Mouse (Mus musculus) hindbrain, embryonic 14.5 days (tissue): ENCODE data around the gene Tspan2. TPM values are rescaled to one million over a fixed set of nuclear protein-coding genes. Genes with fewer than 3 reads are reported as not detected.

ENCODE experiments used
- ATAC-seq: fragments of 200-750 bp; cut with Nextera tagmentation; 2 replicates; pipeline ENCODE4 v1.8.0; 2017; ENCODE audit warnings: moderate number of reproducible peaks, mild to moderate bottlenecking, moderate TSS enrichment, moderate library complexity; ENCODE audit not compliant: low FRiP score
- DNase-seq: peaks from one replicate; pipeline ENCODE4 v3.0.0-alpha.2; 2015; ENCODE audit warnings: low spot score
- H3K27ac ChIP-seq: fragments of 300-500 bp; sonication (generic); 2 replicates; pipeline ENCODE4 v1.5.1; 2014; ENCODE audit warnings: mild to moderate bottlenecking, moderate library complexity
- H3K27me3 ChIP-seq: fragments of 300-500 bp; sonication (generic); 2 replicates; pipeline ENCODE4 v1.6.1; 2014; ENCODE audit warnings: mild to moderate bottlenecking, low read length, mixed read lengths; ENCODE audit not compliant: control insufficient read depth, insufficient read depth
- H3K36me3 ChIP-seq: fragments of 300-500 bp; sonication (generic); replicated peaks from 2 replicates; pipeline ENCODE4 v1.6.1; 2014; ENCODE audit not compliant: control insufficient read depth, insufficient read depth
- H3K4me1 ChIP-seq: fragments of 300-500 bp; sonication (generic); replicated peaks from 2 replicates; pipeline ENCODE4 v1.6.1; 2014; ENCODE audit warnings: antibody characterized with exemption, low read length, mixed read lengths; ENCODE audit not compliant: control insufficient read depth, insufficient read depth
- H3K4me2 ChIP-seq: fragments of 300-500 bp; sonication (generic); replicated peaks from 2 replicates; pipeline ENCODE4 v1.6.1; 2014; ENCODE audit warnings: mild to moderate bottlenecking, moderate library complexity
- H3K4me3 ChIP-seq: fragments of 300-500 bp; sonication (generic); replicated peaks from 2 replicates; pipeline ENCODE4 v1.5.1; 2014; ENCODE audit warnings: mild to moderate bottlenecking, low read length
- H3K9ac ChIP-seq: fragments of 300-500 bp; sonication (generic); 2 replicates; pipeline ENCODE4 v1.6.1; 2014
- H3K9me3 ChIP-seq: fragments of 300-500 bp; sonication (generic); 2 replicates; pipeline ENCODE4 v1.6.1; 2016; ENCODE audit warnings: low read length; ENCODE audit not compliant: control insufficient read depth
- WGBS: fragments of 180-500 bp; shearing (Covaris S2); extraction: QIAGEN DNeasy Blood & Tissue Kit; methylation state at CpG from one replicate; pipeline ENCODE4 v1.1.7; 2014; 5-methylcytosine and 5-hydroxymethylcytosine counted together
- polyA plus RNA-seq: library from polyadenylated mRNA; unstranded; fragments of >200 nt; fragmentation: Nextera tagmentation; extraction: Ambion mirVana; gene quantifications from 2 replicates; pipeline ENCODE4 v1.2.1, GENCODE M21; 2014

Tspan2 gene
- polyA plus RNA-seq, 1 experiment from 2014 or later = 15.4 TPM

- Histone ChIP-seq H3K4me1 (no peaks in the 10 kb centered on the region), H3K36me3 (no peaks in the 10 kb centered on the region), H3K27me3 (no peaks in the 10 kb centered on the region), H3K9ac (no peak overlapping the region), H3K4me2 (no peak overlapping the region), H3K27ac (no peak overlapping the region), H3K9me3 (no peaks in the 10 kb centered on the region), H3K4me3 (no peak overlapping the region)
- no peak for DNase-seq
- WGBS = 57% methylated on average over 9 of the region's 9 CpGs
- ATAC-seq = no peak
Observed at GRCm38 (mm10) chr3:102708599-102708998, 25.7 kb upstream of the Tspan2 start.

DNA sequence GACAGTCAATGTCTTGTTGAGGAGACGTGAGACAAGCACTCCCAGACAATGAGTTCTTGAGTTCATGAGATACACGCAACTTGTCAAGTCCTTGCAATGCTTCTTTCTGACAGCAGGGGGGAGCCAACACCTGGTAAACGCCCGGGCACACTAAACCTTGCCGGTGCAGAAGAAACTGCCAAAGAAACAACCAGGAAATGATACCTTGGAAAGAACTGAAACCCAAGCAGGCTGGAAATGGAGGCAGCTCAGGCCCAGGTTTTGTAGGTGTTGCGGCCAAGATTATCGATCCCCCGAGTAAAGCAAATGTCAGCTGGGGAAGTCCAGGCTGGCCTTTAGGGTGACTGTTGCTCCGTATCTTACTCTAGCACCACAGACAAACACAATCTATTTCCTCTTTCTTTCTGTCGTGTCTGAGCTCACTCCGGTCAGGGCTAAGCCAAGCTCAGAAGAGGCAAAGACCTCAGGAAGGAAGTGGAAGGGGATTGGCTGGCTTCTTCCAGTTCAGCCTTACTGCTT lies 19.2 kb upstream of the Tspan2 start:
- DNase-seq (peak; percentile 83), ATAC-seq (0 out of 2 replicates have a peak, but pooled peaks have one; percentile 46)
- Histone ChIP-seq H3K36me3 (no peaks in the 10 kb centered on the region), H3K4me1 (no peaks in the 10 kb centered on the region), H3K27me3 (no peaks in the 10 kb centered on the region), H3K27ac (no peak overlapping the region), H3K4me2 (no peak overlapping the region), H3K9me3 (no peaks in the 10 kb centered on the region), H3K4me3 (no peak overlapping the region), H3K9ac (no peak overlapping the region)
- WGBS = 40% methylated on average over 11 of the region's 11 CpGs

DNA sequence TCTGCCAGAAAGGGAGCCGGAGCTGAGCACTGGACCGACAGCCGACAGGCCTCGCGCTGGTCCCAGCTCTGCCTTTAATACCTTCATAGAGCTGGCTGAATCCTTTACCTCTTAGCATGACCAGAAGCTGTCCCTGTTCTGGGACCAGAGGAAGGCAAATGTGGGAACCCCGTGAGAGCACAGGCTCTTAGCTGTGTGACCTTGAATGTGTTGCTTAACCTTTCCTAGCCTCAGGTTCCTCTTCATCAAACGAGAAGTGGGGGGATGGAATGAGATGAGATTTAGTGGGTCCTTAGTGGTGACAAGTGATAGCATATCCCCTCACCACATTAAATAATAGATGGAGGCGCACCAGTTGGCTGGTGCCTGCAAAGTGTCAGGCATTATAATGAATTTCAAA lies 18.5 kb upstream of the Tspan2 start:
- H3K27me3 ChIP-seq = no peaks in the 10 kb centered on the region
- no peaks in the 10 kb centered on the region for H3K9me3 ChIP-seq
- H3K4me2 ChIP-seq = no peak overlapping the region
- DNase-seq (no peak), ATAC-seq (no peak)
- no peak overlapping the region for H3K27ac ChIP-seq
- no peaks in the 10 kb centered on the region for H3K4me1 ChIP-seq
- H3K4me3 ChIP-seq = no peak overlapping the region
- 92% methylated on average over 8 of the region's 8 CpGs for WGBS
- H3K36me3 ChIP-seq = no peaks in the 10 kb centered on the region
- no peak overlapping the region for H3K9ac ChIP-seq

GRCm38 (mm10) chr3:102717586-102718285 lies 16.6 kb upstream of the Tspan2 start:
- no peak for ATAC-seq
- Histone ChIP-seq H3K9me3 (no peaks in the 10 kb centered on the region), H3K36me3 (no peaks in the 10 kb centered on the region), H3K4me1 (no peaks in the 10 kb centered on the region), H3K27ac (no peak overlapping the region), H3K4me2 (no peak overlapping the region), H3K9ac (no peak overlapping the region), H3K4me3 (no peak overlapping the region), H3K27me3 (no peaks in the 10 kb centered on the region)
- WGBS = 58% methylated on average over 3 of the region's 3 CpGs
- no peak for DNase-seq

GRCm38 (mm10) chr3:102723154-102723553 lies 11.2 kb upstream of the Tspan2 start:
- Histone ChIP-seq H3K27ac (no peak overlapping the region), H3K9me3 (no peaks in the 10 kb centered on the region), H3K9ac (no peak overlapping the region), H3K4me1 (peaks cover 5% of the 10 kb centered on the region; the same call in 1 of the 2 replicates), H3K4me2 (no peak overlapping the region), H3K27me3 (no peaks in the 10 kb centered on the region), H3K36me3 (no peaks in the 10 kb centered on the region), H3K4me3 (no peak overlapping the region)
- ATAC-seq (no peak), DNase-seq (no peak)
- 75% methylated on average over 4 of the region's 4 CpGs for WGBS

DNA sequence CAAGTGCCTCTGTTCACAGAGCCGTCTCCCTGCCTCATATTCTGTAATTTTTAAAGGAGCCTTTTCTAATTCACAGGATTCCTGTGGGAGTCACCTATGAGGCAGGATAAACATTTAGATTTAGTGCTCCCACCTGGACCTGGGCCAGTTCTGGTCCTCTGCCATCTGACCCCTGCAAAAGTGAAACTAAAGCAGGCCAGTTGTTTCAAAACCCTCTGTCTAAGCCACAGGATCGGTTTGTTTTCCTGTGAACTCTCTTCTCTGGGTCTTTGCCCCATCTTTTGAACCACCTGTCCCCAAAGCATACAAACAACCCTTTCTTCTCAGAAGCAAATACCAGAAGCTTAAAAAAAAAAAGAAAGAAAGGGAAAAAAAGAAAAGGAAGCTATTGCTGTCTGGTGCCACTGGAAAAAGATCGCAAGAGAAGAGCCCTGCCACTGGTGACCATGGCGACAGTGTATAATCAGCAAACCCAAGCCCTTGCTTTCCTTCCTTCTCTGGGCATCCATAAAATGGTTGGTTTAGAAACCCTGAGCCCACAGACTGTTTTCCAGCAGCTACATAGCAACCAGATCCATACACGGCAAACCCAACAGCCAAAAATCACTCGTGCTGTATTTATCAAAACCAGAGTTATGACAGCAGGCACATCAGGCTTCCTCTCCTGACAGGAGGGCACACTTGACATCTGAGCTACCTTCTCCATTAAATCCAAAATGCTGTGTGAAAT lies 10.3 kb upstream of the Tspan2 start:
- Histone ChIP-seq H3K36me3 (no peaks in the 10 kb centered on the region), H3K27ac (peak overlapping the region; percentile 38; the same call in 1 of the 2 replicates), H3K9ac (no peak overlapping the region), H3K4me1 (peaks cover 5% of the 10 kb centered on the region; the same call in 1 of the 2 replicates), H3K9me3 (no peaks in the 10 kb centered on the region), H3K27me3 (no peaks in the 10 kb centered on the region), H3K4me2 (peak overlapping the region; percentile 17; the same call in 1 of the 2 replicates), H3K4me3 (no peak overlapping the region)
- ATAC-seq (no peak), DNase-seq (no peak)
- 58% methylated on average over 6 of the region's 6 CpGs for WGBS

DNA sequence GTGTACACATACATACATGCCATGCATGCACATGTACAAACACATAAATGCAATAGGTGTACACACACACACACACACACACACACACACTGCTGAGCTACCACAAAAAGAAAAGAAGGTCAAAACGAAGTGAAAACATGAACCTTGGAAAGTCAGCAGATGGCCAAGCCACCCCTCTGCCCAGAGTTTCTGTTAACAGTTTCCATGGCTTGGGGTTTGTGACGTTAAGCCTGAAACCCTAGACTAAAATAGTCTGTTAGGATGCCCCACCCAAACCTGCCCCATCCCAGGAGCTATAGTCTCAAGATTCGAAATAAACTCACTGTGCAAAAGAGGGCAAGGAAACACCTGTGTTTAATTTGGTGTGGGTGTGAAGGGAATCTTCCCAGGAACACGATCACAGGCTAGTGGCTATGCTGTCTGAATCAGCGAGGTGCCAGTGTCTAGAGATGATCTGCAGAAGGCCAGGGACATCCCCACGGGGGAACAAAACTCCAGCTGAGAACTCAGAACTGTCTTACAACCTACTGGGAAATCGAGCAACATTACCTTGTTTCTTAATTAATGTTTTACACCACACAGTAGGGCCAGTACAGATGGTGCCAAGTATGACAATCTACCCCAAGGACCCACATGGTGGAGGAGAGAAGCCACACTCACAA lies 9.4 kb upstream of the Tspan2 start:
- Histone ChIP-seq H3K4me2 (no peak overlapping the region), H3K27ac (no peak overlapping the region), H3K9ac (no peak overlapping the region), H3K4me3 (no peak overlapping the region), H3K4me1 (peaks cover 5% of the 10 kb centered on the region; the same call in 1 of the 2 replicates), H3K27me3 (no peaks in the 10 kb centered on the region), H3K9me3 (no peaks in the 10 kb centered on the region), H3K36me3 (no peaks in the 10 kb centered on the region)
- no peak for DNase-seq
- ATAC-seq = no peak
- WGBS = 79% methylated on average over 7 of the region's 7 CpGs

DNA sequence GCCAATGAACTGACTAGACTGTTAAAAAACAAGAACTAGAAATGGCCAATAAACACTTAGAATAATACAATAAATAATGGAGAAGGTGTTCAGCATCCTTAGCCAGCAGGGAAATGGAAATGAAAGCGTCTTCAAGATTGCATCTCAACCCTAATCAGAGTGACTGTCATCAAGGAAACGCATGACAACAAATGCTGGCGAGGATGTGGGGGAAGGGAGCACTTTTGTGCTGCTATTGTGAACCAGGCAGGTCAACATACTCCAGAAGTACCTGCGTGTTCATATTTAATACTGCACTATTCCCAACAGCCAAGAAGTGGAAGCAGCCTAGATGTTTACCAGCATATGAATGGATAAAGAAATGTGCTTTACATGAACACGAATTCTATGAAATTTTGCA lies 4.9 kb upstream of the Tspan2 start:
- ATAC-seq = no peak
- H3K9ac ChIP-seq = no peak overlapping the region
- 0 out of 2 replicates have a peak, but pooled peaks cover 3% of the 10 kb centered on the region for H3K4me1 ChIP-seq
- no peak for DNase-seq
- H3K27me3 ChIP-seq = no peaks in the 10 kb centered on the region
- no peaks in the 10 kb centered on the region for H3K9me3 ChIP-seq
- no peak overlapping the region for H3K4me3 ChIP-seq
- no peaks in the 10 kb centered on the region for H3K36me3 ChIP-seq
- H3K4me2 ChIP-seq = no peak overlapping the region
- WGBS = 57% methylated on average over 5 of the region's 5 CpGs
- no peak overlapping the region for H3K27ac ChIP-seq

DNA sequence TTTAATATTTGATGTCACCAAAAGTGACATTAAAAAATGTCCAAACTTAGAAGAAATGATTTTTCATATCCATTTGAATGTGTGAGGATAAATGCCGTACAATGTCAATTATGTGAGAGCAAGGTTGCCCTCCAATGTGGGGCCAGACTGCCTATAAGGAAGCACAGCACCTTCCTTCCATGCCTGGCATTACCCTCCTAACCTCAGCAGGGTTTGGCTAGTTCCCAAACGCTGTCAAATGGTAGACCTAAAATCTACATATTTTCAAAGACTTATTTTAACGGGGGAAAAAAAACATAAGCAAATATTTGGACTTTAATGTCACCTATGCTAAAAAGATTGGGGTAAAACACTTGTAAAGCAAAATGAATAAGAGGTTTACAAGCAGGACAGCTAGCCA lies 3.2 kb upstream of the Tspan2 start:
- WGBS = 74% methylated on average over 3 of the region's 3 CpGs

More for the DNA sequence above, 3.2 kb upstream of the Tspan2 start:
- Histone ChIP-seq H3K27me3 (no peaks in the 10 kb centered on the region), H3K27ac (no peak overlapping the region), H3K36me3 (no peaks in the 10 kb centered on the region), H3K9me3 (no peaks in the 10 kb centered on the region), H3K9ac (no peak overlapping the region), H3K4me1 (peaks cover 13% of the 10 kb centered on the region; the same call in 1 of the 2 replicates), H3K4me3 (no peak overlapping the region), H3K4me2 (no peak overlapping the region)
- ATAC-seq (no peak), DNase-seq (no peak)
